Mouse (Mus musculus): ENCODE data around the gene Macf1. TPM values are rescaled to one million over a fixed set of nuclear protein-coding genes. Genes with fewer than 3 reads are reported as not detected.
"Not testable (repeated sequence)": the region's sequence is repeated elsewhere in the genome, so short reads cannot be mapped to it uniquely, and the experiment has no call there.

Gene Macf1
- polyA plus RNA-seq, 1 experiment, result 41.2 TPM

DNA sequence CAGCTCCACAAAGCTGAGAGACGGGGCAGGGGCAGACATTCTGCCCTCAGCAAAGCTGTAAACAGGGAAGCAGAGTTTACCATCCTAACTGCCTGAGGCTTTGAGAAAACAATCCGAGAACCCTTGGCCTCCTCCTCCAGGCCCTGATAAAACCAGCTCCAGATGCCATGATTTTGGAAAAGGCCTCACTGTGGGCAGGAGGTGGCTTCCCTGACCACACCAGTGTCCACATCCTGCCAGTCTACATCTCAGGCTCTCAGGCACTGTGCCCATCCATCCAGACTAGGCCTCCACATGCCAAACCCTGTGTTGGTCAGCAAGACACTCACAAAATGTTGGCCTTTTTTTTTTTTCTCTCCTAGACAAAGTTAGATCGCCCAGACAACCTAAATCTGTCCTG lies 350.0 kb downstream of the Macf1 start:
- no peak for TF ChIP-seq FLI1 (IDR thresholded peaks at IDR 0.05; ENCODE audit: low read length)
- no peak for TF ChIP-seq GATA1 (IDR thresholded peaks at IDR 0.05; ENCODE audit: borderline replicate concordance, low read length)
- Histone ChIP-seq H3K4me1 (peaks cover 82% of the 10 kb centered on the region), H3K9me3 (peaks cover 11% of the 10 kb centered on the region), H3K27me3 (replicated peaks) (peaks cover 9% of the 10 kb centered on the region), H3K36me3 (replicated peaks; ENCODE audit: low read length) (peaks cover 38% of the 10 kb centered on the region), H3K4me3 (replicated peaks) (no peak overlapping the region)

GRCm38 (mm10) chr4:123333151-123333550 lies 351.0 kb downstream of the Macf1 start:
- Histone ChIP-seq H3K4me3 (replicated peaks) (no peak overlapping the region), H3K36me3 (replicated peaks; ENCODE audit: low read length) (peaks cover 37% of the 10 kb centered on the region), H3K4me1 (peaks cover 82% of the 10 kb centered on the region), H3K9me3 (peaks cover 11% of the 10 kb centered on the region), H3K27me3 (replicated peaks) (peaks cover 6% of the 10 kb centered on the region)
- TF ChIP-seq GATA1 (IDR thresholded peaks at IDR 0.05; ENCODE audit: borderline replicate concordance, low read length) (no peak), FLI1 (IDR thresholded peaks at IDR 0.05; ENCODE audit: low read length) (no peak)

- peaks cover 81% of the 10 kb centered on the region for H3K4me1 ChIP-seq
- H3K36me3 ChIP-seq (replicated peaks; ENCODE audit: low read length), result peaks cover 37% of the 10 kb centered on the region
Observed at GRCm38 (mm10) chr4:123331961-123332360, 352.2 kb downstream of the Macf1 start.

DNA sequence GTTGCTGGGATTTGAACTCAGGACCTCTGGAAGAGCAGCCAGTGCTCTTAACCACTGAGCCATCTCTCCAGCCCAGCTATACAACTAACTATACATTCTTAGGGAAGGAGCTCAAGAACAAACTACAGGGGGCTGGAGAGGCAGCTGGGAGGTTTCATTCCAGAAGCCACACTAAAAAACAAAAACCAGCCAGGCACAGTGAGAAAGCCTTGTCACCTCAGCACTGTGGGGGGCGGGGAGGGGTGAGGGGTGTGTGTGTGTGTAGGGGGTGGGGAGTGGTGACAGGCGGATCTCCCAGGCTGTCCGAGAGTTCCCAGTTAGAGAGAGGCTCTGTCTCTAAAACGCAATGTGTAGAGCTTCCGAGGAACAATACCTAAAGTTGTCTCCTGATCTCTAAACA lies 352.8 kb downstream of the Macf1 start:
- Histone ChIP-seq H3K27me3 (replicated peaks) (peaks cover 6% of the 10 kb centered on the region), H3K9me3 (peaks cover 11% of the 10 kb centered on the region), H3K36me3 (replicated peaks; ENCODE audit: low read length) (peaks cover 38% of the 10 kb centered on the region), H3K4me3 (replicated peaks) (no peak overlapping the region), H3K4me1 (peaks cover 85% of the 10 kb centered on the region)
- no peak for TF ChIP-seq FLI1 (IDR thresholded peaks at IDR 0.05; ENCODE audit: low read length)
- TF ChIP-seq GATA1 (IDR thresholded peaks at IDR 0.05; ENCODE audit: borderline replicate concordance, low read length), result no peak

More at GRCm38 (mm10) chr4:123331961-123332360, 352.2 kb downstream of the Macf1 start:
- peaks cover 11% of the 10 kb centered on the region for H3K9me3 ChIP-seq
- H3K27me3 ChIP-seq (replicated peaks); H3K4me3 ChIP-seq (replicated peaks): not testable (repeated sequence)

GRCm38 (mm10) chr4:123328946-123329345 lies 355.2 kb downstream of the Macf1 start:
- no peak for TF ChIP-seq GATA1 (IDR thresholded peaks at IDR 0.05; ENCODE audit: borderline replicate concordance, low read length)
- TF ChIP-seq FLI1 (IDR thresholded peaks at IDR 0.05; ENCODE audit: low read length), result no peak
- H3K9me3 ChIP-seq, result peaks cover 11% of the 10 kb centered on the region

DNA sequence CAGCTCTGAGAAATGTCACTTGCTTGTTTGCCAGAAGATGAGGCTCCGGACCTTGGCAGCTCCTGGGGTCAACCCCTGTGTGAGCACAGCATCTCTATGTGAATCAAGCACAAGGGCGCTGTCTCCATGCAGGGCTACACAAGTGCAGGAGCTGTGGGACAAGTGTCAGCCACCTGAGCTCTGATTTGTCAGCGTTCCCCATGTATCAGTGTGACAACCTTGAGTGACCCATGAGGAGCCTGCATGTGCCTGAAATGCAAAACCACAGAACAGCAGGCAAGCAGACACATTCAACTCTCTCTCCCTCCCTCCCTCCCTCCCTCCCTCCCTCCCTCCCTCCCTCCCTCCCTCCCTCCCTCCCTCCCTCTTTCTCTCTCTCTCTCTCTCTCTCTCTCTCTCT lies 356.5 kb downstream of the Macf1 start:
- Histone ChIP-seq H3K4me1 (peaks cover 88% of the 10 kb centered on the region), H3K4me3 (replicated peaks) (peak overlapping the region; percentile 24), H3K27me3 (replicated peaks) (no peaks in the 10 kb centered on the region), H3K9me3 (peaks cover 12% of the 10 kb centered on the region), H3K36me3 (replicated peaks; ENCODE audit: low read length) (peaks cover 16% of the 10 kb centered on the region)
- TF ChIP-seq GATA1 (IDR thresholded peaks at IDR 0.05; ENCODE audit: borderline replicate concordance, low read length) (no peak), FLI1 (IDR thresholded peaks at IDR 0.05; ENCODE audit: low read length) (no peak)

More at GRCm38 (mm10) chr4:123328946-123329345, 355.2 kb downstream of the Macf1 start:
- Histone ChIP-seq H3K4me3 (replicated peaks) (no peak overlapping the region), H3K27me3 (replicated peaks) (no peaks in the 10 kb centered on the region), H3K36me3 (replicated peaks; ENCODE audit: low read length) (peaks cover 22% of the 10 kb centered on the region), H3K4me1 (peaks cover 83% of the 10 kb centered on the region)

- peaks cover 91% of the 10 kb centered on the region for H3K4me1 ChIP-seq
- peaks cover 15% of the 10 kb centered on the region for H3K36me3 ChIP-seq (replicated peaks; ENCODE audit: low read length)
- H3K9me3 ChIP-seq, result peaks cover 10% of the 10 kb centered on the region
- no peaks in the 10 kb centered on the region for H3K27me3 ChIP-seq (replicated peaks)
- TF ChIP-seq FLI1 (IDR thresholded peaks at IDR 0.05; ENCODE audit: low read length), result no peak
- no peak for TF ChIP-seq GATA1 (IDR thresholded peaks at IDR 0.05; ENCODE audit: borderline replicate concordance, low read length)
- no peak overlapping the region for H3K4me3 ChIP-seq (replicated peaks)
Observed at GRCm38 (mm10) chr4:123326087-123326486, 358.1 kb downstream of the Macf1 start.

DNA sequence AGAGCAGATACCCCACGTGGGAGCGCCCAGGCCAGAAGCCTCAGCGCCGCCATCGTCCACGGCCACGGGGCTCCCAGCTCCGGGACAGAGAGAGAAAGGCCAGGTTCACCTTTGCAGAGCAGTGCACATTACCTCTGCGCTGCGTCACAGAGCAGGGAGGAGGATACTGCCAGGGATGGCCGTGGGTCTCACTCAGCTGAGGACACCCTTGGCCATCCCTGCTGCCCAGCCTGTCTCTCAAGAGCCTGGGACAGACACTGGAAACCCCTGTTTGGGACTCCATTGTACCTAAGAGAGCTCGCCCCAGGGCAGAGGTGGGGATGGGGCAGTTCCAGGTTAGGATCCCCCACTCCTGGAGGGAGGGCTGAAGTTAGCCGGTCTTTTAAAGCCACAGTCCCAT lies 360.6 kb downstream of the Macf1 start, which contains the start of gene Oxct2a:
Oxct2a (minus strand) TSS at position 101 of the 400 bp plus-strand sequence.
- Histone ChIP-seq H3K4me3 (replicated peaks) (peak within 1 kb of the TSS; percentile 80), H3K9me3 (peaks cover 10% of the 10 kb centered on the region), H3K36me3 (replicated peaks; ENCODE audit: low read length) (peaks cover 19% of the 10 kb centered on the region)

DNA sequence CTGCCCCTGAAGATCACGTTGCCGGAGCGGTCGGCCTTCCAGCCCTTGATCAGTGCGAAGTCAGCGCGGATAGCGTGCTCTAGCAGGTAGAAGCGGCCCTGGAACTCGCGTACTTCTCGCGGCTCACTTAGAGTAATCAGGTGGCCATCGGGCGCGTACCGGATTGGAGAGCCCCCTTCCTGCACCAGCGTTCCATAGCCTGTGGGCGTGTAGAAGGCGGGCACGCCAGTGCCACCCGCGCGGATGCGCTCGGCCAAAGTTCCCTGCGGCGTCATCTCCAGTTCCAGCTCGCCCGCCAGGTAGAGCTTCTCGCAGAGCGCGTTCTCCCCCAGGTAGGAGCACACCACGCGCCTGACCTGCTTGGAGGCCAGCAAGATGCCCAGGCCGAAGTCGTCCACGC lies 361.2 kb downstream of the Macf1 start:
- not testable (repeated sequence) for H3K9me3 ChIP-seq; H3K27me3 ChIP-seq (replicated peaks)
- Histone ChIP-seq H3K36me3 (replicated peaks; ENCODE audit: low read length) (peaks cover 19% of the 10 kb centered on the region), H3K4me3 (replicated peaks) (peak overlapping the region; percentile 56), H3K4me1 (peaks cover 90% of the 10 kb centered on the region)

More for the DNA sequence above, 360.6 kb downstream of the Macf1 start, which contains the start of gene Oxct2a:
- peaks cover 87% of the 10 kb centered on the region for H3K4me1 ChIP-seq
- H3K27me3 ChIP-seq (replicated peaks), result no peaks in the 10 kb centered on the region
- TF ChIP-seq FLI1 (IDR thresholded peaks at IDR 0.05; ENCODE audit: low read length) (no peak), GATA1 (IDR thresholded peaks at IDR 0.05; ENCODE audit: borderline replicate concordance, low read length) (no peak)

- H3K4me1 ChIP-seq, result peaks cover 98% of the 10 kb centered on the region
- TF ChIP-seq GATA1 (IDR thresholded peaks at IDR 0.05; ENCODE audit: borderline replicate concordance, low read length) (no peak), FLI1 (IDR thresholded peaks at IDR 0.05; ENCODE audit: low read length) (no peak)
- H3K27me3 ChIP-seq (replicated peaks), result no peaks in the 10 kb centered on the region
Observed at GRCm38 (mm10) chr4:123314497-123314896, 369.7 kb downstream of the Macf1 start.

GRCm38 (mm10) chr4:123313010-123313409 lies 371.1 kb downstream of the Macf1 start:
- peaks cover 11% of the 10 kb centered on the region; the same call in 1 of the 2 replicates for H3K9me3 ChIP-seq
- peaks cover 66% of the 10 kb centered on the region for H3K36me3 ChIP-seq (replicated peaks; ENCODE audit: low read length)
- peaks cover 98% of the 10 kb centered on the region for H3K4me1 ChIP-seq
- no peaks in the 10 kb centered on the region for H3K27me3 ChIP-seq (replicated peaks)
- peak overlapping the region; percentile 83 for H3K4me3 ChIP-seq (replicated peaks)
- peak; percentile 47; the same call in 1 of the 2 replicates for TF ChIP-seq FLI1 (IDR thresholded peaks at IDR 0.05; ENCODE audit: low read length)
- TF ChIP-seq GATA1 (IDR thresholded peaks at IDR 0.05; ENCODE audit: borderline replicate concordance, low read length), result peak; percentile 17; the same call in 1 of the 3 replicates

More at GRCm38 (mm10) chr4:123314497-123314896, 369.7 kb downstream of the Macf1 start:
- Histone ChIP-seq H3K9me3 (peaks cover 11% of the 10 kb centered on the region; the same call in 1 of the 2 replicates), H3K4me3 (replicated peaks) (no peak overlapping the region), H3K36me3 (replicated peaks; ENCODE audit: low read length) (peaks cover 66% of the 10 kb centered on the region)

Data from megakaryocyte, embryonic 14.5 days (primary cell).